Mouse (Mus musculus) bone marrow macrophage, adult 2 months (primary cell): ENCODE data around the gene Adap1.

Source experiments
- CTCF ChIP-seq: IDR thresholded peaks from 2 replicates; pipeline ENCODE4 v1.5.1; 2012; ENCODE audit warnings: low read depth, mild to moderate bottlenecking, low read length, moderate library complexity
- POLR2A ChIP-seq: IDR thresholded peaks from 2 replicates; pipeline ENCODE4 v1.6.1; 2012; ENCODE audit warnings: mild to moderate bottlenecking, low read depth, low read length, borderline replicate concordance

DNA sequence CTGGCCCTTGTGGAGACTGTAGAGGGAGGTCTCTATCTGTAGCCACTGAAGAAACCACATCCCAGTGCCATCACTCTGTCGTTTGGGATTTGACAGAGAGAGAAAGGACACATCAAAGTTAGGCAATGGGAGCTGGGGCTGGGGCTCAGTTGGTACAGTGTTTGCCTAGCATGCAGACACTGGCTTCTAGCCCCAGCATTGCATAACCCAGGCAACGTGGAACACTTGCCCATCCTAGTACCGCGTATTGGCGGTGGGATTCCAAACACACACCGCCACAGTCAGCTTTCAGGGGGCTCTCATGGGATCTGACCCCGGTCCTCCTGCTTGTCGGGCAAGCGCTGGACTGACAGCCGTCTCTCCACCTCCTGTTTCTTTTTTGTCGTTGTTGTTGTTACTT is 41.1 kb upstream of the Adap1 start:
- no peak for TF ChIP-seq POLR2A
- no peak for TF ChIP-seq CTCF
